Mouse (Mus musculus): ENCODE results near the gene Rd3l. TPM values are rescaled to one million over a fixed set of nuclear protein-coding genes. Genes with fewer than 3 reads are reported as not detected.
"Not testable (repeated sequence)": the region's sequence is repeated elsewhere in the genome, so short reads cannot be mapped to it uniquely, and the experiment has no call there.

The Rd3l gene
- polyA plus RNA-seq, 1 experiment: 1.3 TPM

- no peak overlapping the region for H3K27ac ChIP-seq (ENCODE audit: insufficient read depth, low read length)
- TF ChIP-seq POLR2A (IDR thresholded peaks at IDR 0.05; ENCODE audit: borderline replicate concordance, insufficient read depth, low read length): no peak
- TF ChIP-seq CTCF (IDR thresholded peaks at IDR 0.05; ENCODE audit: borderline replicate concordance, insufficient read depth, low read depth, low read length): no peak
- no peaks in the 10 kb centered on the region for H3K27me3 ChIP-seq (ENCODE audit: control insufficient read depth, insufficient read depth, low read length)
- no peak overlapping the region for H3K4me3 ChIP-seq (replicated peaks; ENCODE audit: insufficient read depth, low read depth, low read length)
- DNase-seq: peak in 1 of 2 experiments; percentile 38
- 38% methylated on average over 5 of the region's 5 CpGs for WGBS
- H3K4me1 ChIP-seq (ENCODE audit: control insufficient read depth, insufficient read depth, low read length): peaks cover 6% of the 10 kb centered on the region
Measured at GRCm38 (mm10) chr12:111963339-111963738, 17.8 kb downstream of the Rd3l start.

- no peaks in the 10 kb centered on the region for H3K27me3 ChIP-seq (ENCODE audit: control insufficient read depth, insufficient read depth, low read length)
- H3K27ac ChIP-seq (ENCODE audit: insufficient read depth, low read length): no peak overlapping the region
- WGBS: 20% methylated on average over 9 of the region's 9 CpGs
- TF ChIP-seq POLR2A (IDR thresholded peaks at IDR 0.05; ENCODE audit: borderline replicate concordance, insufficient read depth, low read length) (no peak), CTCF (IDR thresholded peaks at IDR 0.05; ENCODE audit: borderline replicate concordance, insufficient read depth, low read depth, low read length) (peak; percentile 88)
- peaks cover 4% of the 10 kb centered on the region for H3K4me1 ChIP-seq (ENCODE audit: control insufficient read depth, insufficient read depth, low read length)
- DNase-seq: peak; percentile 69 to 81
- H3K4me3 ChIP-seq (replicated peaks; ENCODE audit: insufficient read depth, low read depth, low read length): no peak overlapping the region
Measured at GRCm38 (mm10) chr12:111958101-111958865, 22.8 kb downstream of the Rd3l start.

GRCm38 (mm10) chr12:111956173-111956572 lies 24.9 kb downstream of the Rd3l start:
- no peak for DNase-seq
- Histone ChIP-seq H3K27me3 (ENCODE audit: control insufficient read depth, insufficient read depth, low read length) (no peaks in the 10 kb centered on the region), H3K4me3 (replicated peaks; ENCODE audit: insufficient read depth, low read depth, low read length) (no peak overlapping the region), H3K4me1 (ENCODE audit: control insufficient read depth, insufficient read depth, low read length) (peaks cover 3% of the 10 kb centered on the region; the same call in 1 of the 2 replicates), H3K27ac (ENCODE audit: insufficient read depth, low read length) (no peak overlapping the region)
- 80% methylated on average over 5 of the region's 5 CpGs for WGBS
- TF ChIP-seq POLR2A (IDR thresholded peaks at IDR 0.05; ENCODE audit: borderline replicate concordance, insufficient read depth, low read length): no peak
- no peak for TF ChIP-seq CTCF (IDR thresholded peaks at IDR 0.05; ENCODE audit: borderline replicate concordance, insufficient read depth, low read depth, low read length)

GRCm38 (mm10) chr12:111951701-111952100 lies 29.4 kb downstream of the Rd3l start:
- no peak for DNase-seq
- Histone ChIP-seq H3K4me3 (replicated peaks; ENCODE audit: insufficient read depth, low read depth, low read length) (no peak overlapping the region), H3K27me3 (ENCODE audit: control insufficient read depth, insufficient read depth, low read length) (no peaks in the 10 kb centered on the region), H3K27ac (ENCODE audit: insufficient read depth, low read length) (peak overlapping the region; percentile 65; the same call in 1 of the 2 replicates), H3K4me1 (ENCODE audit: control insufficient read depth, insufficient read depth, low read length) (no peaks in the 10 kb centered on the region)
- no peak for TF ChIP-seq CTCF (IDR thresholded peaks at IDR 0.05; ENCODE audit: borderline replicate concordance, insufficient read depth, low read depth, low read length)
- TF ChIP-seq POLR2A (IDR thresholded peaks at IDR 0.05; ENCODE audit: borderline replicate concordance, insufficient read depth, low read length): no peak
- WGBS: 46% methylated on average over 5 of the region's 5 CpGs

GRCm38 (mm10) chr12:111950486-111950885 lies 30.6 kb downstream of the Rd3l start:
- 47% methylated on average over 5 of the region's 5 CpGs for whole genome bisulfite sequencing
- DNase-seq: no peak
- H3K27ac ChIP-seq (ENCODE audit: insufficient read depth, low read length): peak overlapping the region; percentile 65; the same call in 1 of the 2 replicates
- TF ChIP-seq CTCF (IDR thresholded peaks at IDR 0.05; ENCODE audit: borderline replicate concordance, insufficient read depth, low read depth, low read length) (no peak), POLR2A (IDR thresholded peaks at IDR 0.05; ENCODE audit: borderline replicate concordance, insufficient read depth, low read length) (no peak)
- H3K4me1 ChIP-seq (ENCODE audit: control insufficient read depth, insufficient read depth, low read length): no peaks in the 10 kb centered on the region
- H3K27me3 ChIP-seq (ENCODE audit: control insufficient read depth, insufficient read depth, low read length): no peaks in the 10 kb centered on the region
- H3K4me3 ChIP-seq (replicated peaks; ENCODE audit: insufficient read depth, low read depth, low read length): no peak overlapping the region

GRCm38 (mm10) chr12:111946716-111947115 lies 34.4 kb downstream of the Rd3l start:
- Histone ChIP-seq H3K27me3 (ENCODE audit: control insufficient read depth, insufficient read depth, low read length) (no peaks in the 10 kb centered on the region), H3K4me3 (replicated peaks; ENCODE audit: insufficient read depth, low read depth, low read length) (no peak overlapping the region), H3K27ac (ENCODE audit: insufficient read depth, low read length) (no peak overlapping the region), H3K4me1 (ENCODE audit: control insufficient read depth, insufficient read depth, low read length) (no peaks in the 10 kb centered on the region)
- WGBS: 34% methylated on average over 2 of the region's 2 CpGs
- DNase-seq: peak; percentile 67 to 73
- TF ChIP-seq CTCF (IDR thresholded peaks at IDR 0.05; ENCODE audit: borderline replicate concordance, insufficient read depth, low read depth, low read length): peak; percentile 96
- no peak for TF ChIP-seq POLR2A (IDR thresholded peaks at IDR 0.05; ENCODE audit: borderline replicate concordance, insufficient read depth, low read length)

GRCm38 (mm10) chr12:111945765-111946655 lies 35.1 kb downstream of the Rd3l start:
- not testable (repeated sequence) for DNase-seq; H3K4me1 ChIP-seq (ENCODE audit: control insufficient read depth, insufficient read depth, low read length); H3K27me3 ChIP-seq (ENCODE audit: control insufficient read depth, insufficient read depth, low read length); H3K4me3 ChIP-seq (replicated peaks; ENCODE audit: insufficient read depth, low read depth, low read length); H3K27ac ChIP-seq (ENCODE audit: insufficient read depth, low read length)
- 60% methylated on average over 12 of the region's 15 CpGs for WGBS

Measured in cerebellum, adult 2 months (tissue).